Mouse (Mus musculus) G1E (cell line): ENCODE measurements around the gene Ugt1a5.

Experiments
- CTCF ChIP-seq: IDR thresholded peaks from 2 replicates; pipeline ENCODE4 v1.5.1; 2012; ENCODE audit warnings: low read depth, low read length, inconsistent platforms, mixed read lengths
- GATA1 ChIP-seq: IDR thresholded peaks from 2 replicates; pipeline ENCODE4 v1.6.1; 2012; ENCODE audit warnings: borderline replicate concordance, low read length, inconsistent platforms, mixed read lengths
- GATA2 ChIP-seq: IDR thresholded peaks from 2 replicates; pipeline ENCODE4 v1.6.1; 2012; ENCODE audit warnings: low read depth, low read length, inconsistent platforms, borderline replicate concordance
- POLR2AphosphoS5 ChIP-seq: IDR thresholded peaks from 2 replicates; pipeline ENCODE4 v1.6.1; 2012; ENCODE audit warnings: low read depth, low read length, inconsistent platforms; ENCODE audit not compliant: insufficient replicate concordance
- TAL1 ChIP-seq: conservative IDR thresholded peaks from 2 replicates; pipeline ENCODE4 v1.6.1; 2012; ENCODE audit warnings: low read depth, low read length, inconsistent platforms, mixed read lengths

DNA sequence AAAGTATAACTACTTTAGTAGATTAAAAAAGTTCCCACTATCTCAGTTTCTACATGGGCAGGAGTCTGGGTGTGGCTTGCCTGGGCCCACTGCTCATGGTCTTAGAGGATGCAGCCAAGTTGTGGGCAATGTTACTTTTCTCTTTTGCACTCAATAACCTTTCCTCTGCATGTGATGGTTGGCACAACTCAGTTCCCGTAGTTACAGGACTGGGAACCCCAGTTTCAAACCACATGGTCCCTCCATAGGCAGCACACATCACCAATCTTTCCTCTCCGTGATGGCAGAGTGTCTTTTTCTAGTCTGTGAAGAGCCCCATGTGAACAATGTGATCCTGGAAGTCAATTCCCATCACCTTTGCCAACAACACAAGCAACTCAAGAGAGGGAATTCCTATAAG is 61.7 kb downstream of the Ugt1a5 start:
- TF ChIP-seq CTCF = no peak
- no peak for TF ChIP-seq TAL1
- no peak for TF ChIP-seq GATA2
- no peak for TF ChIP-seq GATA1
- no peak for TF ChIP-seq POLR2AphosphoS5
